Mouse (Mus musculus): ENCODE data around the gene Ppp1r37. TPM values are rescaled to one million over a fixed set of nuclear protein-coding genes. Genes with fewer than 3 reads are reported as not detected.
A peak's percentile ranks its signal among the peaks of the same experiment; 100 is the strongest.
"Not testable (repeated sequence)": the region's sequence is repeated elsewhere in the genome, so short reads cannot be mapped to it uniquely, and the experiment has no call there.

The Ppp1r37 gene
- 20.3 and 20.5 TPM in 2 replicates for polyA plus RNA-seq (2016; fragmentation: Nextera tagmentation; extraction: Ambion mirVana)

DNA sequence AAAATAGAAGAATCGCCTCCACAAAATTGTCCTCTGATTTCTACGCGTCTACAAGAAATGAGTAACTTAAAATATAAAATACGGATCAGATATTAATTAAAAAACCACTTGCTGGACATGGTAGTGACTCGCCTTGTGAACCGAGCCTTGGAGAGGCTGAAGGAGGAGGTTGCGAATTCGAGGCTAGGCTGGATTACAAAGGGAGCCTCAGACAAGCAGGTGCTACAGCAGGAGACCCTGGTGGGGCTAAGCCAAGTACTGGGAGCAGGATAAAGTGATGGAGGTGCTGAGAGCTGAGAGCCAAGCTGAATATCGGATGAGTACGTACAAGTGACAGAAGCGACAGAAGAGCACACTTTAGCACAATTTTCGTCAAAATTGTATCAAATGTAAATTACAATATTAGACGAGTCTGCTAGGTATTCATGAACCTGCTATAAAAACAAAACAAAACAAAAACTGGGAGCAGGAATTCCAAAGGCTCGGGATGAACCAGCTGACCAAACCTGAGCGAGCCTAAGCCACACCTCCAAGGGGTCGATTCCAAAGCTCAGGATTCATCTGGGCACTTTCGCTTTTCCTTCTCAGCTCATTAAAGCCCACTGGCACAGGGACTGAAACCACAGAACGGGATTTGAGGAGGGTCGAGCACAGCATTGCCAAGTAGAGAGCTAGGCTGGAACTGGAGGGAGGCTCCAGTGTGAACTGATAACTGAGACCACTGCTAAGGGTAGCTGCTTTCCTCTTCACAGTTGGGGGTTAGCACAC lies at the start of gene Ppp1r37:
TSS of gene Ppp1r37 (minus strand) at position 434 of the 768 bp plus-strand sequence.
- no peaks in the 10 kb centered on the region for H3K27me3 ChIP-seq (ENCODE audit: low read depth, poor library complexity, severe bottlenecking)
- peaks cover 7% of the 10 kb centered on the region for H3K9me3 ChIP-seq (replicated peaks)
- WGBS: 2% methylated on average over 19 of the region's 19 CpGs
- peaks cover 45% of the 10 kb centered on the region for H3K4me1 ChIP-seq
- peaks cover 48% of the 10 kb centered on the region for H3K36me3 ChIP-seq
- peak within 1 kb of the TSS; percentile 88 for H3K4me3 ChIP-seq
- peak; percentile 34 for DNase-seq (ENCODE audit: low spot score)
- H3K27ac ChIP-seq (replicated peaks): peak within 1 kb of the TSS; percentile 97

DNA sequence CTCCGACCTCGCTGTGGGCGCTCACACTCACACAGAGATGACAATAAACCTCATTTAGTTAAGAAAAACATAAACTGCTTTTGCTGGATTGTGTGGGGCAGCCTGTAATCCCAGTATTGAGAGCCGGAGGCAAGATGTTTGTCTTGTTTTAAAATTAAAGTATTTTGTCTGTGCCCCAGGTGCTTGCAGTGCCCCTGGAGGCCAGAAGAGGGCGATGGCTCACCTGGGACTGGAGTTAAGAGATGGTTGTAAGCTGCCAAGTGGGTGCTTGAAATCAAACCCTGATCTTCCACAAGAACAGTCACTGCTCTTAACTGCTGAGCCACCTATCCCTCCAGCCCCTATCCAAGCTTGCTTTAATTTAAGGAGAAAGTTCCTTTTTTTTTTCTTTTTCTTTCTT lies 48.1 kb upstream of the Ppp1r37 start:
- no peak overlapping the region for H3K27ac ChIP-seq (replicated peaks)
- no peaks in the 10 kb centered on the region for H3K4me1 ChIP-seq
- 79% methylated on average over 5 of the region's 5 CpGs for WGBS
- H3K27me3 ChIP-seq (ENCODE audit: low read depth, poor library complexity, severe bottlenecking): no peaks in the 10 kb centered on the region
- no peak overlapping the region for H3K4me3 ChIP-seq
- DNase-seq (ENCODE audit: low spot score): no peak
- no peaks in the 10 kb centered on the region for H3K9me3 ChIP-seq (replicated peaks)
- no peaks in the 10 kb centered on the region for H3K36me3 ChIP-seq

DNA sequence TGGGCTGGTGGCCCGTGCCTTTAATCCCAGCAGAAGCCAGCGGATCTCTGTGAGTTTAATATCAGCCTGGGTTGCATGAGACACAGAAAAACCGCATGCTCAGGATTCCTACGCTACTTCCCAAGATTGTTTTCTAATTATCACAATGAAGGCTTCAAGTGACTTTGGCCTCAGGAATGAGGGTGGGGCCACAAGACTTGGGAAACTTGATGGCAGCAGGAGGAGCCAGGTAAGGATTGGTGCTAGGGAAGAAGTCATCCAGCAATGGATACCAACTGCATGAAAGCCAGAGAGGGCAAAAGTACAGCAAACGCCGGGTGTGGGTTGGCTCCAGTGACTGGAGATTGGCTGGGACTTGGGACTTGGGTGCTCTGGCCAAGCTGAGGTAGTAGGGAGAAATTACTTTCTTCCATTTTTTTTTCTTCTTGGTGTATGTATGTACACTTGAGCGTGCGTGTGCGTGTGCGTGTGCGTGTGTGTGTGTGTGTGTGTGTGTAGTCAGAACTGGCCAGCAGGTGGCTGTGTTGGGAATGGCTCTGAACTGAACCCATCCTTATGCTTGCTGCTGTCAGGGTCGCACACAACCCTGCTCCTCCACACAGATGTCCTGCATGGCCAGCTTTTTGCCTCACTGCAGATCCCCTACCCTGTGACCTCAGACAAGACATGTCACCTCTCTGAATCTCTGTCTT lies 46.9 kb upstream of the Ppp1r37 start:
- H3K4me1 ChIP-seq: no peaks in the 10 kb centered on the region
- no peaks in the 10 kb centered on the region for H3K36me3 ChIP-seq
- no peaks in the 10 kb centered on the region for H3K9me3 ChIP-seq (replicated peaks)
- no peak for DNase-seq (ENCODE audit: low spot score)
- no peak overlapping the region for H3K27ac ChIP-seq (replicated peaks)
- 88% methylated on average over 12 of the region's 12 CpGs for WGBS
- no peak overlapping the region for H3K4me3 ChIP-seq
- H3K27me3 ChIP-seq (ENCODE audit: low read depth, poor library complexity, severe bottlenecking): no peaks in the 10 kb centered on the region

DNA sequence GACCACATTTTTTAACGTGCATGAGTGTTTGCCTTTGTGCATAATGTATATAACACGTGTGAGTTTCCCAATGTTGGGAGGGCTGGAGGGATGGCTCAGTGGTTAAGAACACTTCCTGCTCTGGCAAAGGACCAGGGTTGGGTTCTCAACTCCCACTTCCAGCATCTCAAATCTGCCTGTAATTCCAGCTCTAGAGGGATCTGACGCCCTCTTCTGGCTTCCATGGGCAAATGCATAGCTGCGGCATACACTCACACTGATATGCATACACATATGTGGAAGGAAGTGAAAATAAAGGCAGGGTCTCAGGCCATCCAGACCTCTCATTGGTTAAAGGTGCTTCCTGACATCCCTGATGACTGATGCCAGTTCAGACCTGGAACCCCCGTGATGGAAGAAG lies 44.4 kb upstream of the Ppp1r37 start:
- H3K4me3 ChIP-seq: no peak overlapping the region
- 83% methylated on average over 5 of the region's 5 CpGs for WGBS
- no peaks in the 10 kb centered on the region for H3K9me3 ChIP-seq (replicated peaks)
- peaks cover 9% of the 10 kb centered on the region for H3K36me3 ChIP-seq
- H3K27me3 ChIP-seq (ENCODE audit: low read depth, poor library complexity, severe bottlenecking): no peaks in the 10 kb centered on the region
- no peak overlapping the region for H3K27ac ChIP-seq (replicated peaks)
- no peak for DNase-seq (ENCODE audit: low spot score)
- H3K4me1 ChIP-seq: peaks cover 18% of the 10 kb centered on the region

DNA sequence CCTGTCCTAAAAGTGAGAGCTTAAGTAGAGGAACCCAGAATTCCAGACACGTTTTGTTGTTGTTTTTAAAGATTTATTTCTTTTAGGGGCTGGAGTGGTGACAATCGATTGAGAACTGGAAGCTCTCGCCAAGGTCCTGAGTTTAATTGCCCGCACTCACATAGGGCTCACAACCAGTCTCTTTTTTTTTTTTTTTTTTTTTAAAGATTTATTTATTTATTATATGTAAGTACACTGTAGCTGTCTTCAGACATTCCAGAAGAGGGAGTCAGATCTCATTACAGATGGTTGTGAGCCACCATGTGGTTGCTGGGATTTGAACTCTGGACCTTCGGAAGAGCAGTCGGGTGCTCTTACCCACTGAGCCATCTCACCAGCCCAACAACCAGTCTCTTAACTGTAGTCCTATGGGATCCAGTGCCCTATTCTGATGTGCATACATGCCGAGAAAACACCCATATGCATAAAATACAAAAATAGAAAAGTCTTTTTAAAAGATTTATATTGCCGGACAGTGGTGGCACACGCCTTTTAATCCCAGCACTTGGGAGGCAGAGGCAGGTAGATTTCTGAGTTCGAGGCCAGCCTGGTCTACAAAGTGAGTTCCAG lies 41.8 kb upstream of the Ppp1r37 start:
- Histone ChIP-seq H3K4me1 (peaks cover 32% of the 10 kb centered on the region), H3K4me3 (peak overlapping the region; percentile 100), H3K36me3 (peaks cover 33% of the 10 kb centered on the region), H3K27ac (replicated peaks) (peak overlapping the region; percentile 95)
- not testable (repeated sequence) for H3K27me3 ChIP-seq (ENCODE audit: low read depth, poor library complexity, severe bottlenecking); H3K9me3 ChIP-seq (replicated peaks); DNase-seq (ENCODE audit: low spot score)
- 64% methylated on average over 10 of the region's 10 CpGs for WGBS

DNA sequence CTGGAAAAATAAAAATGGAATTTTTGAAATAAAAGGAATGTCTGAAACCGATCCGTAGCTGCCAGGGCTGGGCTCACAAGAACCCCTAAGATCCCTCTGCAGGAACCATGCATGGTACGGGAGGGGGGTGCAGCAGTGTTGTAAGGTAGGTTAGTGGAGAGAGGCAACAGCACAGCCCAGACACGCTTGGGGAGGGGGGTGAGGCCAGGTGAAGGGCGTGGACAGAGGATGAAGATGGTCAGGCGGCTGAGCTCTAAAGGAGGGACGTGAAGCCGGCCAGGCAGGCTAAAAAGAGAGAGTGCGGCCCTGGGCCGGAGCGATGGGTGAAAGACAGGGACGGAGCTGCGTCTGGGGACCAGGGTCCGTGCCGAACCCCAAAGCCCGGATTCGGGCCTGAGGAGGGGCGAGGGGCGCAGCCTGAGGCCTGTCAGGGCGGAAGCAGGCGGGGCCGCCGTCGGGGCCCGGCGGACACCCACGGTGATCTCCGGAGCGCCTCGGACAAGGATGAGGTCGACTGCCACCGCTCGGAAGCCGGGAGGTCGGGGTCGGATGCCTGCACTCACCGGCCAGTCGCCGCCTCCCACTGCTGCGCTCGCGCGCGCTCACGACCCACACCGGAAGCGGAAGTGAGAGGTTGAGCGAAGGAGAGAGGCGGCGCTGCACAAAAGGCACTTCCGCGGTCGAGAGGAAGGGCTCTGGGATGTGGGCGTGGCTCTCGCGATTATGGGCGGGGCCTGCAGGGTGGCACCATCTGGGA lies 41.2 kb upstream of the Ppp1r37 start, which contains the start of gene Clasrp:
TSS of gene Clasrp (minus strand) at position 638 of the 757 bp plus-strand sequence.
- WGBS: 1% methylated on average over 57 of the region's 57 CpGs
- Histone ChIP-seq H3K4me3 (peak within 1 kb of the TSS; percentile 100), H3K27me3 (ENCODE audit: low read depth, poor library complexity, severe bottlenecking) (no peaks in the 10 kb centered on the region), H3K36me3 (peaks cover 40% of the 10 kb centered on the region), H3K4me1 (peaks cover 32% of the 10 kb centered on the region), H3K9me3 (replicated peaks) (no peaks in the 10 kb centered on the region), H3K27ac (replicated peaks) (peak within 1 kb of the TSS; percentile 95)
- peak; percentile 95 for DNase-seq (ENCODE audit: low spot score)

DNA sequence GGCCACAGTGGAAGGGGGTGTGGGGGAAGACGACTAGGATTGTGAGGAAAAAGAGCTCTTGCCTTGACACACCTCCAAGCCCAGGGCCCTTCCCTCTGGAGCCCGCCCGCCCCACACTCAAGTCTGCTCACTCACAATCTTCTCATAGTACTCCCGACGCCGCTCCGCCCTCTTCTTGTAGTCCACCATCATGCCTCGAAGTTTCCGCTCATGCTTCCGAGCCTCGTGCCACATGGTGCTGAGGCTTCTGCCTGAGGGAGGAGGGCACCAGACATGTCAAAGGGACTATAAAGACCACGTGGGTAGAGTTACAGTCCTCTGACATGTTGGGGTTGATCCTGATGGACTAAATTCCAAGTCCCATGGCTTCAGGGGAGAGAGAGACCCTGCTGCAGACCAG lies 40.2 kb upstream of the Ppp1r37 start:
- Histone ChIP-seq H3K9me3 (replicated peaks) (no peaks in the 10 kb centered on the region), H3K27me3 (ENCODE audit: low read depth, poor library complexity, severe bottlenecking) (no peaks in the 10 kb centered on the region), H3K4me1 (peaks cover 32% of the 10 kb centered on the region), H3K4me3 (peak overlapping the region; percentile 100), H3K36me3 (peaks cover 50% of the 10 kb centered on the region), H3K27ac (replicated peaks) (no peak overlapping the region)
- WGBS: 88% methylated on average over 12 of the region's 12 CpGs
- no peak for DNase-seq (ENCODE audit: low spot score)

DNA sequence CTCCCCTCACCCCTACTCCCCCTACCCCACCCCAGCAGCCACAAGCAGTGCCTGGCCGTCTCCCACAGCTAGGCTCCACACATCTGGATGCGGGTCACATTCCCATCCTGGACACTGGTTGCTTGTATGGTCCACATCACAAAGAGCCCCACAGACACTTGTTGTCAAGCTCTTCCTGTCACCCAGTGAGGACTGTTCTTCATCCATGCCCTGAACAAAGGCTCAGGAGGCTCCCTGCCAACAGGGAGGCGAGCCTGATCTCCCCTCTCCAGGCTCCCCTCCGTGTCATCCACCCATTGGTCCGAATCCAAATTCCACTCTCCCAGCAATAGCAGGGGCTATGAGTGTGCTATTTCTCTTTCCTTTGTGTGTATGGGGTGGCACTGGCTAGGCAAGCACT lies 37.7 kb upstream of the Ppp1r37 start:
- peaks cover 73% of the 10 kb centered on the region for H3K36me3 ChIP-seq
- 67% methylated on average over 5 of the region's 5 CpGs for WGBS
- H3K4me1 ChIP-seq: peaks cover 32% of the 10 kb centered on the region
- H3K9me3 ChIP-seq (replicated peaks): no peaks in the 10 kb centered on the region
- no peak overlapping the region; the same call in 1 of the 2 replicates for H3K4me3 ChIP-seq
- H3K27ac ChIP-seq (replicated peaks): no peak overlapping the region
- no peak for DNase-seq (ENCODE audit: low spot score)
- H3K27me3 ChIP-seq (ENCODE audit: low read depth, poor library complexity, severe bottlenecking): no peaks in the 10 kb centered on the region

DNA sequence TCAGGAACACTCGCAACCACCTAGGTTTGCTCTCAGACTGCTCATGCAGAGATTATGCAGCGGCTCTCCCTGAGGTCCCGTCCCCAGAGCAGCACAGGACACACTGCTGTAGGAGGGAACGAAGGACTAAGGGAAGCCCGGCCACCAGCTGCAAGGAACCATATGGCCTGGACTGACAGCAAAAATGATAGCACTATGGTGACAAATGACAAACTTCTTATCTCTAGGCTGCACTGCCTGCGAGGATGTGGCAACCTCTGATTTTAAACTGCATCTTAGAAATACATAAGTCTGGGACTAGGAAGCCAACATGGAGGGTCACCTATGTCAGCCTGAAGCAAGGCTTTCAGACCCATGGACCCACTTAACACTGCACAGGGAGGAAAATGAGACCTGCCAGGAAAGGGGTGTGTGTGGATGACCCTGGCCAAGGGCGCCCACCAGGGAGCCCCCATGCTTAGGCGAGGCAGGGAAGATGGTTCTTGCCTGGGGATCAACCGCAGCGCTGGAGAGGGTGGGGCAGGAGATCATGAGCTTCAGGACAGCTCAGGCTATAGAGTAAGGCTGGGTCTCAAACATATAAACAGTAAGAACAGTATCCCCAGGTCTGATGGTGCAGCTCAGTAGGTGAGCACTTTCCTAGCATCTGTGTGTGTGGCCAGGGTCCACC lies 30.3 kb upstream of the Ppp1r37 start:
- no peak overlapping the region for H3K4me3 ChIP-seq
- no peaks in the 10 kb centered on the region for H3K4me1 ChIP-seq
- peaks cover 98% of the 10 kb centered on the region for H3K36me3 ChIP-seq
- no peak for DNase-seq (ENCODE audit: low spot score)
- 92% methylated on average over 10 of the region's 10 CpGs for WGBS
- H3K27ac ChIP-seq (replicated peaks): no peak overlapping the region
- H3K27me3 ChIP-seq (ENCODE audit: low read depth, poor library complexity, severe bottlenecking): no peaks in the 10 kb centered on the region
- H3K9me3 ChIP-seq (replicated peaks): no peaks in the 10 kb centered on the region

DNA sequence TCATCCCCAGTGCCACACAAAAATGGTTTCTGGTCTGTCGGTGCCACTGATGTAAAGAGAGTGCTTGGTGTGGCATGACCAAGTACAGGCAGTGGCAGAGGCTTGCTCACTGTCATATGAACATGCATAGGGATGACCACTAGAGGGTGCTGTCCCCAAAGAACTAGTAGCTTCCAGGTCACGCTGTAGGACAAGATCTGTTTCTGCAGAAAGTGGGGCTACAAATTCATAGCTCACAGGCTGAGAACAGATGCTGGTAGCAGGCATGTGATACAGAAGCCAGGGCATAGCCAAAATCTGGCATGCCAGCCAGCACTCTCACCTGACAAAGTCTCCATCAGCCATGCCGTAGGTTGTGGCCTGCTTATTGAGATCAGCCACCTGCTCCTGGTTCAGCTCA lies 27.0 kb upstream of the Ppp1r37 start:
- H3K36me3 ChIP-seq: peaks cover 100% of the 10 kb centered on the region

DNA sequence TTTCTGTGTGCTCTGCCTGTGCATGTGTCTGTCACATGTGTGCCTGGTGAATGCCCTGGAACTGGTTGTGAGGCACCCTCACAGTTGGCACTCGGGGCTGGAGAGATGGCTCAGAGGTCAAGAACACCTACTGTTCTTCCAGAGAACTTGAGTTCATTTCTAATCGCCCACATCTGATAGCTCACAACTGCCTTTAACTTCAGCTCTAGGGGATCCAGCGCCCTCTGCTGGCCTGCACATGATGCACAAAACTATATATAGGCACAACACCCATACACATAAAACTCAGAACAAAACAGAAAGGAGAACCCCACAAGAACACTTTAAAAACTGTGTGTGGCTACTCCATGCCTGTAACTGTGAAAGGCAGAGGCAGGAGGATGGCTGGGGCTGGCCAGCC lies 26.3 kb upstream of the Ppp1r37 start:
- Histone ChIP-seq H3K4me1 (no peaks in the 10 kb centered on the region), H3K36me3 (peaks cover 100% of the 10 kb centered on the region), H3K9me3 (replicated peaks) (no peaks in the 10 kb centered on the region), H3K27me3 (ENCODE audit: low read depth, poor library complexity, severe bottlenecking) (no peaks in the 10 kb centered on the region), H3K27ac (replicated peaks) (no peak overlapping the region), H3K4me3 (no peak overlapping the region)
- WGBS: 53% methylated on average over 3 of the region's 3 CpGs
- DNase-seq (ENCODE audit: low spot score): peak; percentile 52

More for the DNA sequence above, 27.0 kb upstream of the Ppp1r37 start:
- H3K27me3 ChIP-seq (ENCODE audit: low read depth, poor library complexity, severe bottlenecking): no peaks in the 10 kb centered on the region
- no peaks in the 10 kb centered on the region for H3K9me3 ChIP-seq (replicated peaks)
- H3K4me3 ChIP-seq: no peak overlapping the region
- 68% methylated on average over 3 of the region's 3 CpGs for WGBS
- peak; percentile 59 for DNase-seq (ENCODE audit: low spot score)
- no peaks in the 10 kb centered on the region for H3K4me1 ChIP-seq
- H3K27ac ChIP-seq (replicated peaks): no peak overlapping the region

DNA sequence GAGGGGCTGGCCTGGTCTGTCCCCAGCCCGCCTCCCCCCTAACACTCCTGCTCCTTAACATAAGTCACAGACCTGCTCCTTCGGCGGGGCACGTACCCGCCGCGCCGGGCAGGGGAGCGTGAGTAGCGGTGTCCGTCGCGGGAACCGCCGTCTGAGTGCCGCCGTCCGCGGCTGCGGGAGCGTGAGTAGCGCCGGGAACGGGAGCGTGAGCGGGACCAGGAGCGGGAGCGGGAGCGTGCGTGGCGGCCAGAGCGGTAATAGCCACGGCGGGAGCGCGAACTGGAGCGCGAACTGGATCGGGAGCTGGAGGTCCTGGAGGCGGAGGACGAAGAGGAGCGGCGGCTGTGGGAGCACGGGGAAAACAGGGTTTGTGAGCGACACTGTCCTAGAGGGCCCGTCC lies 23.4 kb upstream of the Ppp1r37 start:
- Histone ChIP-seq H3K4me1 (no peaks in the 10 kb centered on the region), H3K9me3 (replicated peaks) (no peaks in the 10 kb centered on the region), H3K36me3 (peaks cover 100% of the 10 kb centered on the region), H3K4me3 (no peak overlapping the region), H3K27me3 (ENCODE audit: low read depth, poor library complexity, severe bottlenecking) (no peaks in the 10 kb centered on the region), H3K27ac (replicated peaks) (no peak overlapping the region)
- DNase-seq (ENCODE audit: low spot score): no peak
- 79% methylated on average over 46 of the region's 46 CpGs for WGBS

Measured in midbrain, embryonic 10.5 days (tissue).